Mouse (Mus musculus): Measurements from ENCODE around the gene Fstl1. TPM values are rescaled to one million over a fixed set of nuclear protein-coding genes. Genes with fewer than 3 reads are reported as not detected.

Fstl1 gene
- polyA plus RNA-seq, 1 experiment from 2014 or later, result 429 TPM

DNA sequence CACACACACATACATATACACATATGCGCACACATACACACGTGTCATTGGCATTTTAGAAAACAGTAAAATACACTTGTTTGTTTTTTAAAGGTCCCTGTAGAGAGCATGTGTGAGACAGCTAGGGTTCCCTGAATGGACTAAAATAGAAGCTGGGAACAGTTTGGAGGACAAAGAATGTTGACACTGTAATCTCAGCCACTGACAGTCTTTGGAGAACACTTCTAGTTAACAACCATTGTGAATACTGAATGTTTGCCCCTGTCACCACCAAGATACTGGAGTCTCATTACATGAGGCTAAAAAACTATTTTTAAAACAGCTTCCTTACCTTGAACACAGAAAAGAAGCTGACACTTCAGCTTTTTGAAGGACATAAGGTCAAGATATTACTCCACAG lies 19.4 kb upstream of the Fstl1 start:
- Histone ChIP-seq H3K9ac (no peak overlapping the region), H3K4me1 (peaks cover 67% of the 10 kb centered on the region), H3K4me2 (peak overlapping the region; percentile 16; the same call in 1 of the 2 replicates), H3K27ac (replicated peaks) (peak overlapping the region; percentile 91), H3K4me3 (no peak overlapping the region), H3K36me3 (no peaks in the 10 kb centered on the region), H3K27me3 (replicated peaks) (no peaks in the 10 kb centered on the region), H3K9me3 (no peaks in the 10 kb centered on the region)
- ATAC-seq (ENCODE audit: extremely low read depth, insufficient number of reproducible peaks, low FRiP score, low TSS enrichment), result no peak
- 70% methylated on average over 2 of the region's 2 CpGs for WGBS

DNA sequence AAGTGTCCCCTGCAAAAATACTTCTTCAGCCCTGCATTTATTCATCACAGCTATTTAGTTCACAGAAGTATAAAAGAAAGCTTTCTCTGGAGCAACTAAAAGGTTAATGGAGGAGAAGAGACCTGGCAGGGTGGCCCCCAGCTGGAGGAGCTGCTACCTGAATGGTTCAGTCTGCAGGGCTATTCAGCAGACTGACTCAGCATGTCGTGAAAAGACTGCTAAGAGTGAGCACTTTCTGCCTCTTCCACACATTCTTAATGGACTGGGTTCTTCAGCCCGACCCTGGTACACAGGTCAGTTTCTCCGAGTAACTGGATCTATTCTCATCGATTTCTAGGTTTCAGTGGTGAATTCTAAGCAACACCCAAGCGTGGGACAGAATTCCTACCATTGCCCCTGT lies 12.9 kb upstream of the Fstl1 start:
- no peak for ATAC-seq (ENCODE audit: extremely low read depth, insufficient number of reproducible peaks, low FRiP score, low TSS enrichment)
- Histone ChIP-seq H3K9me3 (no peaks in the 10 kb centered on the region), H3K27me3 (replicated peaks) (no peaks in the 10 kb centered on the region), H3K4me3 (no peak overlapping the region), H3K4me1 (peaks cover 22% of the 10 kb centered on the region), H3K36me3 (no peaks in the 10 kb centered on the region), H3K27ac (replicated peaks) (no peak overlapping the region), H3K4me2 (no peak overlapping the region), H3K9ac (no peak overlapping the region)
- WGBS, result 57% methylated on average over 5 of the region's 5 CpGs

- peak overlapping the region; percentile 98 for H3K9ac ChIP-seq
- 28% methylated on average over 14 of the region's 14 CpGs for WGBS
- peak overlapping the region; percentile 72 for H3K4me2 ChIP-seq
Observed at GRCm38 (mm10) chr16:37776166-37776859, 360 bp upstream of the Fstl1 start.

GRCm38 (mm10) chr16:37777796-37778475 lies 1.3 kb downstream of the Fstl1 start:
- Histone ChIP-seq H3K4me2 (peak overlapping the region; percentile 72), H3K9ac (peak overlapping the region; percentile 98), H3K36me3 (peaks cover 35% of the 10 kb centered on the region), H3K27ac (replicated peaks) (peak overlapping the region; percentile 94), H3K4me3 (peak overlapping the region; percentile 80), H3K4me1 (peaks cover 51% of the 10 kb centered on the region), H3K9me3 (no peaks in the 10 kb centered on the region), H3K27me3 (replicated peaks) (no peaks in the 10 kb centered on the region)
- no peak for ATAC-seq (ENCODE audit: extremely low read depth, insufficient number of reproducible peaks, low FRiP score, low TSS enrichment)
- 12% methylated on average over 4 of the region's 4 CpGs for WGBS

More at GRCm38 (mm10) chr16:37776166-37776859, 360 bp upstream of the Fstl1 start:
- 0 out of 2 replicates have a peak, but pooled peaks have one; percentile 13 for ATAC-seq (ENCODE audit: extremely low read depth, insufficient number of reproducible peaks, low FRiP score, low TSS enrichment)
- peak overlapping the region; percentile 94 for H3K27ac ChIP-seq (replicated peaks)
- H3K9me3 ChIP-seq, result no peaks in the 10 kb centered on the region
- H3K4me3 ChIP-seq, result peak overlapping the region; percentile 80
- peaks cover 41% of the 10 kb centered on the region for H3K4me1 ChIP-seq
- H3K36me3 ChIP-seq, result peaks cover 19% of the 10 kb centered on the region
- H3K27me3 ChIP-seq (replicated peaks), result no peaks in the 10 kb centered on the region

GRCm38 (mm10) chr16:37778529-37778928 lies 1.9 kb downstream of the Fstl1 start:
- no peak for ATAC-seq (ENCODE audit: extremely low read depth, insufficient number of reproducible peaks, low FRiP score, low TSS enrichment)
- H3K27me3 ChIP-seq (replicated peaks), result no peaks in the 10 kb centered on the region
- peak overlapping the region; percentile 94 for H3K27ac ChIP-seq (replicated peaks)
- peak overlapping the region; percentile 98 for H3K9ac ChIP-seq
- no peaks in the 10 kb centered on the region for H3K9me3 ChIP-seq
- peaks cover 51% of the 10 kb centered on the region for H3K4me1 ChIP-seq
- H3K36me3 ChIP-seq, result peaks cover 41% of the 10 kb centered on the region
- peak overlapping the region; percentile 72 for H3K4me2 ChIP-seq
- WGBS, result 44% methylated on average over 5 of the region's 5 CpGs
- peak overlapping the region; percentile 80 for H3K4me3 ChIP-seq

DNA sequence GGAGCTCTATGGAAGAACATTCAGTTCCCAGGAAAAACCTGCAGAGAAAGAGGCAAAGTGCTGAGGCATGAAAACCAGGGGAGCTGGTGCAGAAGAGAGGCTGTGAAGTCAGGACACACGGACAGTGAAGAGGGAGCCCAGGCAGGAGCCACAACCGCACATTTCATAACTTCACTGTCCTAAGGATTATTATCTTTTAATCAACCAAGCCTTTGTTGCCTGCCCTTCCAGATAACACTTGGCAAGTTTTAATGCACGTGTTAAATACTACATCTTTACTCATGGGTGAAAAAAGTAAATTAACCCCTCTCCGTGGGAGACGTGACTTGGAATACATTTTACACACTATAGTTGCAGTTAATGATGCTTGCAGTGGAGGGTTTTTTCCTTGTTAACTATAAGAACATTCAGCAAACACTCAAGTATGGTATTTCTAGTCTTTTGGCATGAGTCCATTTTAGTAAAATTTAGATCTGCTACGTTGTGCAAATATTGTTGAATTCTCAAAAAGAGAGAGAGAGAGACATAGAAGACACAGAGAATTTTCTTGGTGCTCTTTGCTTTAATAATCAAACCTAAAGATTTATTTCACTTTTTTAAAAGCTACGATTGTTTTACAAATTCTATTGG lies 3.1 kb downstream of the Fstl1 start:
- ATAC-seq (ENCODE audit: extremely low read depth, insufficient number of reproducible peaks, low FRiP score, low TSS enrichment), result no peak
- Histone ChIP-seq H3K4me3 (peak overlapping the region; percentile 80), H3K36me3 (peaks cover 53% of the 10 kb centered on the region), H3K27me3 (replicated peaks) (no peaks in the 10 kb centered on the region), H3K27ac (replicated peaks) (peak overlapping the region; percentile 63), H3K9me3 (no peaks in the 10 kb centered on the region), H3K9ac (peak overlapping the region; percentile 98), H3K4me2 (peak overlapping the region; percentile 72), H3K4me1 (peaks cover 63% of the 10 kb centered on the region)
- 64% methylated on average over 7 of the region's 7 CpGs for WGBS

DNA sequence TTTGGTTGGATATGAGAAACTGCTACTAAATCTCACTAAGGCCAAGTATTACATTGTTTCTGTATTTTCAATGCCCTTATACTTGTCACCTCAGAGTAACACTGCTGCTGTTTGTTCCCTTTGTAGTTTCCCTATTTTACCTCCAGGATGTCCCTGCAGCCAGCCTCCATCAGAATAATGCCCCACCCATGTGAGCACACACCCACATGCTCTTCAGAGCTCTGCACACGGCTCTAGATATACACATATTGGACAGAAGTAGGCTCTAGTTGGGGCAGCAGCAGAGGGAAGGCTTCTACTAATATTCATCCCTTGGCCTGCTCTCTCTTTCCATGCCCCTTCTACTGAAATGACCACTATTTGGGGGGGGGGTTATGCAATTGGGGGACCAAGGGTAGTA lies 3.7 kb downstream of the Fstl1 start:
- Histone ChIP-seq H3K4me1 (peaks cover 69% of the 10 kb centered on the region), H3K36me3 (peaks cover 59% of the 10 kb centered on the region), H3K9me3 (no peaks in the 10 kb centered on the region), H3K27ac (replicated peaks) (peak overlapping the region; percentile 69), H3K4me3 (peak overlapping the region; percentile 13; the same call in 1 of the 2 replicates), H3K27me3 (replicated peaks) (no peaks in the 10 kb centered on the region), H3K4me2 (peak overlapping the region; percentile 72), H3K9ac (peak overlapping the region; percentile 5)
- ATAC-seq (ENCODE audit: extremely low read depth, insufficient number of reproducible peaks, low FRiP score, low TSS enrichment), result no peak
- 23% methylated on average over 1 of the region's 1 CpGs for WGBS

- Histone ChIP-seq H3K27ac (replicated peaks) (peak overlapping the region; percentile 69), H3K9me3 (no peaks in the 10 kb centered on the region), H3K4me1 (peaks cover 74% of the 10 kb centered on the region), H3K9ac (peak overlapping the region; percentile 5; the same call in 1 of the 2 replicates), H3K36me3 (peaks cover 65% of the 10 kb centered on the region), H3K4me3 (no peak overlapping the region), H3K4me2 (peak overlapping the region; percentile 72), H3K27me3 (replicated peaks) (no peaks in the 10 kb centered on the region)
- ATAC-seq (ENCODE audit: extremely low read depth, insufficient number of reproducible peaks, low FRiP score, low TSS enrichment), result no peak
- WGBS, result 51% methylated on average over 3 of the region's 3 CpGs
Observed at GRCm38 (mm10) chr16:37780911-37781310, 4.2 kb downstream of the Fstl1 start.

DNA sequence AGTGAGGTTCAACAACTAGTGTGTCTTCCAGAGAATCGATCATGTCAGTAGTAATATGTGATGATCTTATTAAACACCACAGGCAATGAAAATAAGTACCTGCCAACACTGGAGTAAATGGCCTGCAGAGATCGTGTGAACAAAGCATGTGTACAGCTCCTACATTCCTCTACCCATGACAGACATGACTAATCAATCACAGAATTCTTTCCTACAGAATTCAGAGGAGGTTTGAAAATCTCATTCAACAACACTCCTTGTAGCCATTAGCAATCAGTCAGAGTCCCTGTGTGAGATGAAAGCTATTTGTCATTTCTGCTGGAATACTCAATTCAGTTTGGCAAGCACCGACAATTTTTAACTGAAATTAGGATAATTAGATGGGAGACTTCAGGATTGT lies 7.9 kb downstream of the Fstl1 start:
- H3K36me3 ChIP-seq, result peaks cover 77% of the 10 kb centered on the region
- peaks cover 87% of the 10 kb centered on the region for H3K4me1 ChIP-seq
- 69% methylated on average over 3 of the region's 3 CpGs for WGBS
- ATAC-seq (ENCODE audit: extremely low read depth, insufficient number of reproducible peaks, low FRiP score, low TSS enrichment), result no peak
- no peak overlapping the region for H3K4me2 ChIP-seq
- H3K4me3 ChIP-seq, result no peak overlapping the region
- H3K9ac ChIP-seq, result no peak overlapping the region
- no peaks in the 10 kb centered on the region for H3K27me3 ChIP-seq (replicated peaks)
- H3K9me3 ChIP-seq, result no peaks in the 10 kb centered on the region
- H3K27ac ChIP-seq (replicated peaks), result no peak overlapping the region

DNA sequence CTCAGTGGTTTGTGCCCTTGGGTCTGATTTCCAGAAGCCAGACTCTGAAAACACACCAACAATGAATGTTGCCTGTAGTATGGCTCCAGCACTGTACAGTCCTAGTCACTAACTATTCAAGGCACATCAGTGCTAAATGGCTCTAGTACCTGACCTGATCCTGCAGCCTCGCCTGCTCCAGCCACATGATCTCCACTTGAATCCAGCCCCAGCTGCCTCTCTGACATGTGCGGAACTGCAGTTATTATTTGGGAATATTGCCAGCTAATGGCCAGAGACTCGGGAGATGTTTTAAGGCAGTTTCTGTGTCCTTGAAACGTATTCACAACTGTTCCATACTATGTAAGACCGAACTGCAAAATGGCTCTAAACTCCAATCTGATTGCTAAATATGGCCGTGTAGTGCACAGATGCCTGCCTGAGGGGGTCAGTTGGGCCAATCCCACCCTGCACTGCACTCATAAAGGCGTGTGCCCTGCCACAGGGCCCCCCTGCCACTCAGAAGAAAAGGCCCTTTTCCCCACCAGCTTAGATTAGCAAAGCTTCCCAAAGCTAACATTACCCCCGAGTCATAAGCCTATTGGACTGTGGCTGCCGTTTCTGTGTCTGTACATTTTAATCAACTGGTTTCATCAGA lies 11.0 kb downstream of the Fstl1 start:
- H3K27me3 ChIP-seq (replicated peaks), result no peaks in the 10 kb centered on the region
- peak overlapping the region; percentile 96 for H3K27ac ChIP-seq (replicated peaks)
- H3K4me2 ChIP-seq, result peak overlapping the region; percentile 39
- no peaks in the 10 kb centered on the region for H3K9me3 ChIP-seq
- peak overlapping the region; percentile 75 for H3K9ac ChIP-seq
- 35% methylated on average over 9 of the region's 9 CpGs for WGBS
- peaks cover 88% of the 10 kb centered on the region for H3K4me1 ChIP-seq
- ATAC-seq (ENCODE audit: extremely low read depth, insufficient number of reproducible peaks, low FRiP score, low TSS enrichment), result no peak
- H3K36me3 ChIP-seq, result peaks cover 59% of the 10 kb centered on the region
- peak overlapping the region; percentile 1; the same call in 1 of the 2 replicates for H3K4me3 ChIP-seq
